Mouse (Mus musculus) neural tube, embryonic 15.5 days (tissue): ENCODE measurements around the gene Gm20388. TPM values are rescaled to one million over a fixed set of nuclear protein-coding genes. Genes with fewer than 3 reads are reported as not detected.

ENCODE experiments used
- microRNA counts: library from miRNA; unstranded; fragments of <30 nt; microRNA quantifications from one replicate; lab custom pipeline; 2016
- microRNA-seq: library from miRNA; unstranded; fragments of <30 nt; microRNA quantifications from one replicate; pipeline ENCODE4, GENCODE M21; 2017
- polyA plus RNA-seq: library from polyadenylated mRNA; unstranded; fragments of >200 nt; fragmentation: Nextera tagmentation; extraction: Ambion mirVana; gene quantifications from 2 replicates; pipeline ENCODE4 v1.2.1, GENCODE M21; 2015

Gm20388 gene
- polyA plus RNA-seq, 1 experiment from 2014 or later = not detected

MicroRNAs within 50 kb of the gene (microRNA counts, 519-probe panel; counts per million panel counts)
- microRNA mmu-miR-1967 (lab: Ali Mortazavi, UCI) = 1,825 counts per million, percentile 33 among the panel's probes with 10 or more counts

Small RNA genes lying within 50 kb of the gene (microRNA-seq; reads per million reads assigned to microRNA genes)
- not detected for gene Gm22715
- not detected for gene Gm24366
- not detected for gene Gm27530
- not detected for gene Mir1967
- not detected for gene Mir6396
- not detected for gene Mir7079
- gene Mir7080 = 0.52 reads per million
- not detected for gene Mir7237
- not detected for gene Mir7687

Other genes starting within 250 kb of the Gm20388 start
- gene Wfdc1, start 244.5 kb upstream of the Gm20388 start, polyA plus RNA-seq = 5.9 and 6.2 TPM in 2 replicates
- gene Atp2c2, start 210.8 kb upstream of the Gm20388 start, polyA plus RNA-seq = 0.36 and 0.41 TPM in 2 replicates
- gene Tldc1, start 132.4 kb upstream of the Gm20388 start, polyA plus RNA-seq = 10.0 and 12.0 TPM in 2 replicates
- 104 and 158 TPM in 2 replicates for gene Cotl1, start 70.3 kb upstream of the Gm20388 start, polyA plus RNA-seq
- gene Klhl36, start 48.6 kb upstream of the Gm20388 start, polyA plus RNA-seq = 16.5 and 17.4 TPM in 2 replicates
- 121 and 127 TPM in 2 replicates for gene Usp10, start 481 bp upstream of the Gm20388 start, polyA plus RNA-seq
- 2.6 and 5.8 TPM in 2 replicates for gene Crispld2, start 81.6 kb downstream of the Gm20388 start, polyA plus RNA-seq
- gene Zdhhc7, start 190.6 kb downstream of the Gm20388 start, polyA plus RNA-seq = 26.9 and 31.6 TPM in 2 replicates
- gene 6430548M08Rik, start 203.3 kb downstream of the Gm20388 start, polyA plus RNA-seq = 29.8 and 31.9 TPM in 2 replicates